Mouse (Mus musculus) thymus, postnatal 10 days (tissue): ENCODE measurements around the gene Qrsl1.
"Not testable (repeated sequence)": the region's sequence is repeated elsewhere in the genome, so short reads cannot be mapped to it uniquely, and the experiment has no call there.

ENCODE experiments used
- DNase-seq, 2 experiments: peaks; one replicate each; pipeline ENCODE4 v3.0.0; 2021; ENCODE audit warnings: low spot score in 2 of 2

The Qrsl1 gene

DNA sequence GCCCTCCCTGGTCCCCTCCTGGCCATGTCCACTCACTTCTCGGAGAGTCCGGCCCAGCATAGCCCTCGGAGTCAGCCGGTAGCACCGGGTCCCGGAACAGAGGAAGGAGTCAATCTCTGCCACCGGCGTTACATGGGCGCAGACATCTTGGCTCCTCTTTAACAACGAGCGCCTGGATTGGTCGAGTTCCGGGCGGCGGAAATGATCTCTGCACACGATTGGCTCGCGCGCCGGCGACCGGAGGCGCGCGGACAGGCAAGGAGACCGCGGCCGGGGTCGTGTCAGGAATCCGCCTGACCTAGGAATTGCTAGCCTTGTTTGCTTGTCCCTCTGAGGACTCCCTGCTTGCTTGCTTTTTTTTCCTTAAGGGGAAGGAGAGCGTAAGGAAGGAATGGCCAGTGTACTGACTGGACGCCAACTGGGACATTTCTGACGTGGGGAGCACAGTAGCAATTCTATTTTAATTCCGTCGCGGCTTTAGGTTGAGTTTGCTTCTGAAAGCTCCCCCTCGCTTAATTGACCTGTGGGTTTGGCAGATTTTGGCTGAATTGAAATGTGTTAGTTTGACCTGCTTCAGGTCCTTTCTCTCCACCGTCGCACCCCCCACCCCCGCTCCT, at the start of gene Qrsl1, which contains the start of gene Rtn4ip1:
TSS of gene Qrsl1 (minus strand) at position 168 of the 617 bp plus-strand sequence.
TSS of gene Rtn4ip1 (plus strand) at position 230 of the 617 bp plus-strand sequence.
- DNase-seq, result peak; percentile 86 to 90

- DNase-seq, result no peak
Observed at GRCm38 (mm10) chr10:43945435-43945834, 43.9 kb upstream of the Qrsl1 start.

GRCm38 (mm10) chr10:43943736-43944135, 42.2 kb upstream of the Qrsl1 start:
- DNase-seq, result no peak

DNA sequence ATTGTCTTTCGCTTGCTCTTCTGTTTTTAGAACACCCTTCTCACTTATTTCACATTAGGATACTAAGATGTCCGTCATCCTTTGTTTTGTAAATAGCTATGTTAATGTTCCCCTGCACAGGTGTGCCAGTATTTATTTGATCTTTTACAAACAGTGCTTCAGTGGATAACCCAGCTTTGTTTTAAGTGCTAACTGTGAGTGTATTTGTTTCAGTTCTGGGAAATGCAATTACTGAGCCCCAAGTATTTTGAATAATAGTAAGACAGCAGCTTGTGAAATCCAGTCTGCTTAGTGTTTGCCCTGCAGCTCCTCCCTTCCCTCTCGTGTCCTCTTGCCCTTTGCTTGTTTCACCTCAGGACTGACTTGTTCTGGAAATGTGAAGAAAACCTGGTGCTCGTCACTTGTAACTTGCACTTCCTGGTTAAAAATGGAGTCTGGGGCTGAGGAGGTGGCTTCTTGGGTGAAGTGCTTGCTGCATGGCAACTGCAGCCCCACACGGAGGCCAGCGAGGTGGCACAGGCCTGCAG, 37.7 kb upstream of the Qrsl1 start:
- no peak for DNase-seq

- DNase-seq, result no peak
Observed at GRCm38 (mm10) chr10:43928596-43928995, 27.1 kb upstream of the Qrsl1 start.

DNA sequence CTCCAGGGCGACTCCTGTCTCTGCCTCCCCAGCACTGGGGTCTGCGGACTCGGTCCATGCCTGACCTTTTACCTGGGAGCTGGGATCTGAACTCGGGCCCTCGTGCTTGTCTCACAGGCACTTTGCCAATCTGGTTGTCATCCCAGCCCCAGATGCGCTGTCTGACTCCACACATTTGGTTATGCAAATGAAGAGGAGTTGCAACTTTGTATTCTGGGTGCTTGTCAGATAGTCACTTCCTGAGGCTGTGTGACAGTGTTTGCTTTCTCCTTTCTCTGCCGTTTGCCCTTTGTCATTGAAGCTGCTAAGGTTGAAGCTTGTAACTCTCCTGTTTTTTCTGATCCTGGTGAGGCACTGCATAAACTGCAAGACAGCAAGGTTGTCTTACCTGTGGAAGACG, 26.2 kb upstream of the Qrsl1 start:
- no peak for DNase-seq

DNA sequence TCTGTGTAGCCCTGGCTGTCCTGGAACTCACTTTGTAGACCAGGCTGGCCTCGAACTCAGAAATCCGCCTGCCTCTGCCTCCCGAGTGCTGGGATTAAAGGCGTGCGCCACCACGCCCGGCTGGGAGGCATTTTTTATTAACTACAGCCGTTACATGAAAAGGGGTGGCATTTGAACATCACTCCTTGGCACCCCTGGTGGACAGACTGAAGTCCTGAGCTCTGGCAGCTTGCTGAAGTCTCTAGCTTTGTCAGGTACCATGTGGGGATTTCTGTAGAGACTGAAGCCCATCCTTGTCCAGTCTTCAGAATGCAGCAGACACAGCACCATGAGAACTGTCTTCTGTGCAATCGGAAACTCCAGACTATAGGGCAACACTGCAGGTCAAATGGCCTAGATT, 24.2 kb upstream of the Qrsl1 start:
- not testable (repeated sequence) for DNase-seq

DNA sequence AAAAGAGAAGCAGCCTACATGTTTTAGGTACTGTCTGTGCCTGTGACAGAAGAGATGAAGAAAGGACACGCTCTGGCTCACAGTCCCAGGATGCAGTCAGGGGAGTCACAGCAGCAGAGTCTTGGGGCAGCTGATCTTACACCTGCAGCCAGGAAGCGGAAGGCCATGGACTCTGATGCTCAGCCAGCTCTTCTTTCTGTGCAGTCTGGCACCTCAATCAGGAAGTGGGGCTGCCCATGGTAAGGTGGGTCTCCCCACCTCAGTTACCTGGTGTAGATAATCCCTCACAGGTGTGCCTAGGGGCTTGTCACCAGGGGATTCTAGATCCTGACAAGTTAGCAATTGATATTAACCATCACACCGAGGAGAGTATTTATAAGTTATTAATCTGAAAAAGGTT, 21.6 kb upstream of the Qrsl1 start:
- no peak for DNase-seq

GRCm38 (mm10) chr10:43918696-43919608, 17.4 kb upstream of the Qrsl1 start:
- peak; percentile 71 to 88 for DNase-seq

- DNase-seq, result no peak
Observed at GRCm38 (mm10) chr10:43916737-43917136, 15.2 kb upstream of the Qrsl1 start.

- DNase-seq, result no peak
Observed at GRCm38 (mm10) chr10:43916181-43916580, 14.6 kb upstream of the Qrsl1 start.

- no peak for DNase-seq
Observed at GRCm38 (mm10) chr10:43912236-43912635, 10.7 kb upstream of the Qrsl1 start.

DNA sequence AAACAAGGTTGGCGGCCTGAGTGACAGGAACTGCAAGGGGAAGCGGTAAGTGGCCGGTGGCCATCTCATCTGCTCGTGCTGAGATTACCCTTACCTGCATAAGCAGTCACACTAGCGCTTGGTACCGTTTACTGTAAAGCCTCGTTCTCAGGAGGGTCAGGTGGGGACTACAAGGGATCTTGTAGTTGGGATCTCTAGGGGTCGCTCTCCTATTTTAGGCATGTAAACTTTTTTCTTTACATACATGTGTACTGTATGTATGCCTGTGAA, 9.3 kb upstream of the Qrsl1 start:
- no peak for DNase-seq

DNA sequence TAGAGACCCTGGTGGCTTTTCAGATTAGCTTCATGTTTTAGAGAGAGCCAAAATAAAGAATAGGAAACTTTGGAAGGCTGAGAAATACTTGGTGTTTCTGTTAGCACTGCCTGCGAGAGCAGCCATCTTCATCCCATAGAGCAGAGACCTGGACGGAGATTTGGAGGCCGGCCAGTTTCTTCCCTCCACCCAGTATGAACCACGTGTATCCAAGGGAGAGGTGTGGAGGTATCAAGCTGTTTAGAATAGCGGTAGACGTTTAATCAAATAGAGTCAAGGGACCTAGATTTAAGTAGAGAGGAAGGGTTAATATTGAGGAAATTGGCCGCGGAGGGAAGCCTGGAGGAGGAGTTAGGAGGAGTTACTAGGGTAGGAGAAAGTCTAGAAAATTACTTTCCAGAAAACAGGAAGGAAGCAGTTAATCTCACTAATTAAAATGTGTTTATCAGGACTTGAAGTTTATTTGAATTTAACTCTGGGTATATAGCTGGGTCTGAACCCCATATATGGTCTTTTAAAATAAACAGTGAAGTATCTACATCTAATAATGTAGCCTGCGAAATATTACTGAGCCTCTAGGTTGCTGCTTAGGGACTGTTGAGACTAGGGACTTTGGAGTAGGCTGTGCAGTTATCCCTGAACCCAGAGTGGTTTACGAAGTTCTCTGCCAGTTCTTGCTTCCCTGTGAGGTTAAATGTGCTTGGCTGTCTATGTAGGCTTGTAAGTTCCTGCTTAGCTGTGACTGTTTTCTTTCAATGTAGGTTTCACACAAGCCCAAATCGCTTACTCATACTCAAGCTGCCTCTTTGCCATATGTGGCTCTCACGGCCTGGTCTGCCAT, 8.7 kb upstream of the Qrsl1 start:
- no peak for DNase-seq

DNA sequence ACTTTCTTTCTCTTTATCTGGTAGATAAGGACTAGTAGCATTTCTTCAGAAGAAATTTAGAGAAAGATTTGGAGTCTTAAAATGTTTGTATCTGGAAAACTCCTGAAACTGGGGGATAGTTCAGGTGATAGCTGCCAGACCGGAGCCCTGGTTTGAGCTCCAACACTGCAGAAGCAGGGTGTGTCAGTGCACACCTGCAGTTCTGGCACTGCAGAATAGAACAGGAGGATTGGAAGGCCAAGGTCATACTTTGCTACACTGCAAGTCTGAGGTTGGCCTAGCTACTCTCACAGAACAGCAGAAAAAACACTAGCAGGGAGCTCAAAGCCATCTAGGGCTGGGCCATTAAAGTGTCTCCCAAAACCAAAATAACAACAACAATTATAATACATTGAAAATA, 3.0 kb upstream of the Qrsl1 start:
- no peak for DNase-seq

GRCm38 (mm10) chr10:43900883-43901570, 518 bp downstream of the Qrsl1 start:
- DNase-seq, result peak in 1 of 2 experiments; percentile 37

GRCm38 (mm10) chr10:43898276-43898675, 3.3 kb downstream of the Qrsl1 start:
- DNase-seq, result no peak

- no peak for DNase-seq
Observed at GRCm38 (mm10) chr10:43896065-43896464, 5.5 kb downstream of the Qrsl1 start.

GRCm38 (mm10) chr10:43892971-43893370, 8.6 kb downstream of the Qrsl1 start:
- no peak for DNase-seq

- no peak for DNase-seq
Observed at GRCm38 (mm10) chr10:43888976-43889375, 12.6 kb downstream of the Qrsl1 start.

- no peak for DNase-seq
Observed at GRCm38 (mm10) chr10:43887676-43888075, 13.9 kb downstream of the Qrsl1 start.
